Mouse (Mus musculus): ENCODE measurements around the gene Atp6v0b.

The Atp6v0b gene

DNA sequence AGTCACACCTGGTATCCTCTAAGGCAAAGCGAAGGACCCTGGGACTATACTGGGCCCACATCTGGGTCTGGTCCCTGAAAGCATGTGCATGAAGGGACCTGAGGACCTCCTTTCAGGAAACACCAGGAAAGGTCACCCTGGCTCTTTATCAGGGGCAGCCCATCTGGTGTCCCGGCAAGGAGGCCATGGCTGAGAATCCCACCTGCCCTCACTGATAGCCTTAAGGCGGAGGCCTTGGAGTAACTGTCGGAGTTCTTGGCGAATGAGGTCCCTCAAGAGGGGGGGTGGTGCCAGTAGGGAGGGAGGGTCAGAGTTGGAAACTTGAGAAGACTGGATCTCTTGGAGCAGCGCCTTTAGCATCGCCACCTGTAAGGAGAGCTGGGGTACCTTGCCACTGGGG is 15.3 kb downstream of the Atp6v0b start:
- DNase-seq (ENCODE audit: low spot score), result no peak

DNA sequence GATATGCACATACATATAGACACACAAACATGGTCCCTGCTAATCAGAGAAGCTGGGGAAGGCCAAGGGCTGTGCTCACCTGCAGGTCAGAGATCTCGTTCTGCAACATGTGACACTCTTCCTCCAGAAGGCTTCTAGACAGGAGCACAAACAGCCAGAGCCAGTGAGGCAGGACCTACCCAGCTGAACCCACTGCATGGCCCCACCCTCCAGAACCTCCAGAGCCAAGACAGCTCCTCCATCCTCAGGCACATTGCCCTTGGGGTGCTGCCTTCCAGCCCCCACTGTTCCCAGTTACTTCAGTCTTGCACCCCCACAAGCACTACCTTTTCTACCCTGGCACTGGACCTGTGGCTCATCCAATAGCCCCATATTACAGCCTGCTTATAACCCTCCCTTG is 16.7 kb downstream of the Atp6v0b start:
- DNase-seq (ENCODE audit: low spot score), result no peak

DNA sequence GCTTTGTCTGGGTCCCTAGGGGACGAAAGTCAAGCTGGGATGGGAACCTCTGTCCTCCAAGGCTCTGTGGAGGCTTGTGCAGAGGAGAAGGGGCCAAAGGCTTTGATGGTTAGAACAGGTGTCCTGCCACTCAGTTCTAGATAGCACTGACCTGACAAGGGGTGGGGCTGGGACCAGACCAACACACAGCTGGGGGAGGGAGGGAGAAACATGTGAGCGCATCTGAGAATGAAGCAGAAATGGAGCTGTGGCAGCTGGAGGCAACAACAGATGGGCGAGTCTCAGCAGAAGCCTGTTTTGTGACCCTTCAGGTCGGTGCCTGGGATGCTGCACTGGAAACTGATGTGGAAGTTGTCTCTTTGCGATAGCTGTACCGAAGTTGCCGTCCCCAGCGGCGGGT is 17.8 kb downstream of the Atp6v0b start:
- DNase-seq (ENCODE audit: low spot score), result no peak

DNA sequence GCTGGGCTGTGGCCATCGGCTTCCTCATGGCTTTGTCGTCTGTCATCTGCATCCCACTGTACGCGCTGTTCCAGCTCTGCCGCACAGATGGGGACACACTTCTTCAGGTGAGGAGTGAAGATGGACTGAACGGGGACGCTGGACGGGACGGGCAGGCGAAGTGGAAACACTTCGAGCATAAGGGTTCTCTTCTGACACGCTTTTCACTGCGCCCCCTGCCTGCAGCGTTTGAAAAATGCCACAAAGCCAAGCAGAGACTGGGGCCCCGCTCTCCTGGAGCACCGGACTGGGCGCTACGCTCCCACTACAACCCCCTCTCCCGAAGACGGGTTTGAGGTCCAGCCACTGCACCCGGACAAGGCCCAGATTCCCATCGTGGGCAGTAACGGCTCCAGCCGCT is 19.3 kb downstream of the Atp6v0b start:
- peak; percentile 83 for DNase-seq (ENCODE audit: low spot score)

DNA sequence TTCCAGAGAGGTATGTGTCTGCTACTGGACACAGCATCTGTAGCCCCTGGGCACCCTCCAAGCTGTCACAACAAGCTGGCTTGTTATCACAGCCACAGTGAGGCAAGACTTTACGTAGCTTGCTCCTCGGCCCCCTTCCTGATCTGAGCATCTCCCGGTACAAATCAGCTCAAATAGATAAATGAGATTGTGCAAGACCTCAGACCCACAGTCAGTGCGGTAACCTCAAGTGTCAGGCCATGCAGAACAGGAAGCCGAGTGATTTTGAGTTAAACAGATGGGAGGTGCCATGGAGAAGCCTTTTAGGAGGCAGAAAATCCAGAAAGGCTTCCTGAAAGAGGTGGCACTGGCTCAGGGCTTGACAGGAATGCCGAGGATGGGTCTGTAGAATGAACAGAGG is 20.1 kb downstream of the Atp6v0b start:
- no peak for DNase-seq (ENCODE audit: low spot score)

DNA sequence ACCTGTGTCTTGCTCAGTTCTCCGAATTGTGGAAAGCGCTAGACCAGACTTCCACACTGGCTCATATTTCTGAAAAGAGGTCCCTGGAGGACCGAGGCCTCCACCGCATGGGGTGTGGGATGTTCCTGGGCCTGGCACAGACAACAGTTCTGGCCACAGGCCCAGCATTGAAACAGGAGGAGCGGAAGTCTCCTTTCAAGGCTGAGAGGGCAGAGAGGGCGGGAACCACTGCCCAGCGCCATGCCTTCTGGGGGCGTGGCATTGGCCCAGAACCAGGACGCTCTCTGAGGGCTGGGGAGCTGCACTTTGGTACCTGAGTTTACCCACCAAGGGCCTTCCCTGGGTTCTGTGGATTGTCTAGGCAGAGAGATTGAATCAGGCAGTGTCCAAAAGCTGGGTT is 21.1 kb downstream of the Atp6v0b start:
- DNase-seq (ENCODE audit: low spot score), result no peak

DNA sequence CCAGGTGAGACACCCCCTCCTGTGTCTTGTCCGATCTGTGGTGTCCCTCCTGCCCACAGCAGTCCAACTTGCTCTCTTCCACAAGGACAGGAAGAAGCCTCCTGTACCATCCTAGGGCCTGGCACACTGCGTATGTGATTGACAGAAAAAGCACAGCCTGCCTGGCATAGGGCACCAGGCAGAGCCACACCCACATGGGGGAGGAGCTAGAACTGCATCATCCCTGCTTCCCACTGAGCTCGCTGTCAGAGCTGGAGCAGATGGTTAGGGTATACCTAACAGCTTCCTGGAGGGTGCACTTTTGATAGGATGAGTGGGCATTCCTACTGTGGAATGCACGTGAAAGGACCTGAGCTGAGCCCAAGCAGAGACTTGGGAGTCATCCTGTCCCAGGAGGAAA is 24.3 kb downstream of the Atp6v0b start:
- peak; percentile 35 for DNase-seq (ENCODE audit: low spot score)

DNA sequence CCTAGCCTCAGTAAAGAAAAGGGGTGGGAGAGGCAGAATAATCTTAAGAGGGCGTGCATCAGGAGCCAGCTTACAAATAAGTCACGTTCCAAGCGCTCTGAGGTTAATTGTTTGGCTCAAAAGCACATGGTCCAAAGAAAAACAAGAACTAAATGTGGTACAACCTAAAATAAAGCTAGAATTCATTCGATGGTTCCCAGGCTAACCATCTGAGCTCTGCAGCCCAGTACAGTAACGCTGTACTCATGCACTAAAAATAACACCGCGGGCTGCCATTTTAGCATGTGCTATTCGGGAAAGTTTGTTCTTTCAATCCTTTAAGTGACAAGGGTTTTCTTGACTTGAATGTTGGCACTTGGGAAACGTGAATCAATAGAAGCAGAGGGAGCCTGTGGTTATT is 26.6 kb downstream of the Atp6v0b start:
- no peak for DNase-seq (ENCODE audit: low spot score)

DNA sequence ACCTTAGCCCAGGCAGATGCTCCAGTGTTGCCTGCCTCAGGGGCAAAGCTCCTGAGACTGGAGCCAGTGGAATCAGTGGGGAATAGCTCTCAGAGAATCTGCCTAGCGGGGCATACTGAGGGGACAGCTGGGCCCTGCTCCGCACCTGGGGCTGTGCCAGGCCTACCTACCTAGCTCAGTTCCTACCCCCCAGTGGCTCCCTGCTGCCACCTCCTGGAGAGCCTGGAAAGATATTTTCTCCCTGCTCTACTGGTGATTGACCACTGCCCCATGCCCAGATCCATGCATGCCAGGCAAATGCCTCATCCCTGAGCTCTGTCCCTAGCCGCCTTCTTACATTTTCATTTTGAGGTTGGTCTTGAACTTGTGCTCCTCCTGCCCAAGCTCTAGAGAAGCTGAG is 28.3 kb downstream of the Atp6v0b start:
- DNase-seq (ENCODE audit: low spot score), result peak; percentile 30

DNA sequence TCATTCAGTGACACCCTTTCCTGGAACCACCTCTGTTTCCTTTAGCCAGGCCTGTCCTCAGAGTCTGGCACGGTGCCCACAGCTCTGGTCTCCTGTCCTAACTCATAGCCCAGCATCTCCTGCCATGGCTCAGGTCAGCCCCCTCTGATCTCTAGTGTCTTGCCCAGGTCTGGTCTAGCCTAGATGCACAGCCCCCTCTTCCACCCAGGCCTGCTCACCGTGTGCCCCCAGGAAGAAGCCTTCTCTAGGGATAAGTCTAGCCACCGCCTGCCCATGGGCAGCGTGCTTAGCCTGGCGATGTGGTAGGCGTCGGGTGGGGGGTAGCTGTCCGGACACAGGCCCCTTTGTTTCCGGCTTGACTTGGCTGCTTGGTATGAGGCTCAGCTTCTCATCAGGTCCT is 32.0 kb downstream of the Atp6v0b start:
- no peak for DNase-seq (ENCODE audit: low spot score)

DNA sequence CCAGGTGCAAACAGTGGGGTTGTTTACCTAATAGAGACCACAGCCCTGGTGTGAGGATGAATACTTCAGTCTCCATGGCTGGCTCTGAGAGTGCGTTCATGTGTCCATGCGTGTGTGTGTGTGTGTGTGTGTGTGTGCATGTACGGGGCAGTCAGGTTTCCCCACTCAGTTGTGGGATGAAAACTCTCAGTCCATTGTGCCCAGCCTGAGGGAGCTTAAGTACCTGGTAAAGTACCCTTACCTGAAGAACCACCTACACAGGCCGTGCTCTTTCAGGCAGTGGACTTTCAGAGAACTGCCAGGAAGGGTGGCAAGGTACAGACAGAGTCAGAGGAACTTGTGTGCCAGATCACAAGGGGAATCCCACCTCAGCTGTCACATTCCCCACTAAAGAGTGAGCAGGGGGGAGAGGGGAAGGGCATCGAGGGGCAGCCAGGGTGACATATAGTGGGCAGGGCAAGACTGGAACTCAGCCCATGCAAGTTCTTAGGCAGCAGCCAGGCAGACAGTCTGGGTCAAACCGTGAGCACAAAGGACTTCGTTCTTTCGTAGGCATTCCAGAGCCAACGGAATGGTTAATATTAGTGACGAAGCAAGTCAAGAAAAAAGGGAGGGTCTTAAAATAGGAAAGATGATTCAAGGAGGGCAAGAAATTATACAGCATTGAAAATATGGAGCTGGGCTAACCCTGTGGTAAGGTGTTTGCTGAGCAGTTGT is 34.8 kb downstream of the Atp6v0b start:
- no peak for DNase-seq (ENCODE audit: low spot score)

DNA sequence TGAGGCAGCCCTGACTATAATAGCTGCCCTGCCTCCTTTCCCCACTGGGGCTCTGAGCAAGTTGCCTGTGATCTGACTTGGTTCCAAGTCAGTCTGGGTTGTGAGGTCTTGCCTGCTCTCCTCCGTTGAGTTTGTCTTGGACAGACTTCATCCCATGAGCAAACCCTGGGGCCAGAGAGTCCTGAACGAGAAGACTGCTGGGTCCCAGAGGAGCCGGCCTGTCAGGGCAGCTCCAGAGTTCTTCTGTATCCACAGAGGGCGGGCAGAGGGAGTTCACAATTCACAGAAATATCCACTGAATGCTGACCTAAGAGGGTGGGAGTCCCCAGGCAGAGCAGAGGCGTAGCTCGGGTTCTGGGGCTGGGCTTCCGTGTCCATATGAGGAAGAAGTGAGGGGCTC is 36.3 kb downstream of the Atp6v0b start:
- no peak for DNase-seq (ENCODE audit: low spot score)

DNA sequence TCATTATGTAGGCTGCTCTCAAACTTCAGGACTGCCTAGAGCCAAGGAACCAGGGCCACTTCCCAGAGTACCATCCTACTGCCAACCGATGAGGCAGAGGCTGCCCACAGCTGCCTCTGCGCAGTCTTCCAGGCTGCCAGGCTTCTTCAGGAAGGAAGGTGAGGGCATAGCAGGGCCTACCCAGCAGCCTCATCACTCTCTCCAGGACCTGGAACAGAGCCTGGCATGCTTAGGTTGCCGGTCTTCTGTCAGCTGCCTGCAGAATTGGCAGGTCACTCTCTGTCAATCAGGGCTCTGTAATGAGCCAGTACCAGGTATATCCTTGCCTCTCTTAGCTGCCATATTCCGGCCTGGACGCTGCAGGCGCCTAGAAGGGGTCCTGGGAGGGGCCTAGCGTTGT is 37.0 kb downstream of the Atp6v0b start:
- no peak for DNase-seq (ENCODE audit: low spot score)

DNA sequence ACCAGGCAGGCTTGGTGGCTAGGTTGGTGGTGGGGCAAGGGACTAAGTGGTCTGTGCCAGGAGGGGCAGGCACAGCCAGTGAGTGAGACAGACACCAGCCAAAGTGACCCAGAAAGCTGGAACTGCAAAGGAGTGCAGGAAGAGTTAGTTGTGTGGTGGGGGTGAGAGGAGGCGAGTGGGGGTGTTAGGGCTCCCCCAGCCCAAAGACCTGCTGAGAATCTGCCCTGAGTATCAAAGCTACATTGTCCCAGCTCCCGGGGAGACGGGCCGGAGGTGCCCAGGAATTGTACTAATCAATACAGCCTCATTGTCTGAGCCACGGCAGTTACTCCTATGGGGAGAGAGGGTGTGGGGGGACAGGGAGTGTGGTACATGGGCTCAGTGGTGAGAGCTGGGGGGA is 37.6 kb downstream of the Atp6v0b start:
- DNase-seq (ENCODE audit: low spot score), result no peak

DNA sequence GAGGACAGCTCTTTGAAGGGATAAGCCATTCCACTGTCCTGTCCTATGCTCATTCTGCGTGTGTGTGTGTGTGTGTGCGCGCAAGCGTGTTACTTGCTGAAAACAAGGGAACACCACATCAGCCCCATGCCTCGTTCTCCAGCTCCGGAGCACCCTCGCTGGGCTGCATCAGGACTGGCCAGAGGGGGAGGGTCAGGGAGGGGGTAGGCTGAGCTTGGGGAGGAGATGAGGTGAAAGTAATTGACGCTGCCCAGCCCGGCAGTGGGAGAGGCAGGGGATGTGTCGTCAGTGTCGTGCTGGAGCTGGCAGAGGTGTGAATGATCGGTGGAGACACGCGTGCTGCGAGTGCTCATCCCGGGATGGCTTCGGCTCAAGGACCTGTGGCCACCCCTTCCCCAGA is 38.1 kb downstream of the Atp6v0b start:
- DNase-seq (ENCODE audit: low spot score), result no peak

DNA sequence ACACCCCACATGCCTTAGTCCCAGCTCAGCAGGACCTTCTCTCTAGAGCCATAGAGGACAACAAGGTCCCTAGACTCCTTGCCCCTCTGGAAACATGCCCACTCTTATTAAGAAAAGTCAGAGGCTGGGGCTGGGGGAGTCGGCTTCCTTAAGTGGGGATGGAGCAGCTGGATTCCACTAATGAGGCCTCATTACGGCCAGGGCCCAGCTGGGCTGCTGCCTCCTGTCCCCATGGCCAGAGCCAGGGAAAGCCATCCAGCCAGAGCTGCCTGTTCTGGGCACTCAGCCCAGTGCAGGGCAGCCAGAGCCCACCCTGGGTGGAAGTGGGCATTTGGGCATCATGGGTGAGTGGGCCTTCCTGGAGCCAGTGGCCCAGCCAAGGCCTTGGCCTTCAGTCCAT is 40.1 kb downstream of the Atp6v0b start:
- DNase-seq (ENCODE audit: low spot score), result no peak

DNA sequence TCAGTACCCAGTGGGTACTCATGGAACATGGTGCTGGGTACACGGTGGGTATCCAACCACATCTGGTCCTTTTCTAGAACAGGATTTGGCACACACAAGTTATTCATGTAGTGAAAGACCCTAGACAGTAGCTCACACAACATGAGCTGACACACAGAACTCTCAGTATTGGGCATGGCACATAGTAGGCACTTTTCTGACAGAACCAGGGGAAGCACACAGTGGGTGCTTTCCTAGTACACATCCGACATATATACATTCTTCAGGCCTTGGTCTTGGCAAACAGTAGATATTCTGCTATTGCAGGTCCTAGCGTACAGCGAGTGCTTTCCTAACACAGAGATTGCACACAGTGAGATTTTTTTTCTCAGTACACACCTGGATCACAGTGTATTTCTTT is 40.9 kb downstream of the Atp6v0b start:
- DNase-seq (ENCODE audit: low spot score), result no peak

DNA sequence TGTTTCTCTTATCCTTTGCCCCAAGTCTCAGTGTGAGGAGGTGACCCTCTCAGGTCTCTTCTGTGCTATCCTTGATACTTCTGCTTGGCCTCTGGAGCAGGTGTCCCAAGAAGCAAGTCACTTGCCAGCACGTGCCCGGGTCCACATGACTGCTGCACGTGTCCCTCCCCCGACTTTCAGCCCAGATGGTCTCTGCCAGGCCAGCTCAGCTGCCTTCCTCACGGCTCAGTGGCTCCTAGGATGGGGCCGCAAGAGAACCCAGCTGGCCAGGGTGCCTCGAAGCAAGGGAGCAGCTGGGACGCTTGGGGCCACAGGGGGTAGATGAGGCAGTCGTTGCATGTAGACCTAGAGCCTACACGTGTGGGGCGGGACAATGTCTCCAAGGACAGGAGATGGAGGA is 41.8 kb downstream of the Atp6v0b start:
- DNase-seq (ENCODE audit: low spot score), result no peak

DNA sequence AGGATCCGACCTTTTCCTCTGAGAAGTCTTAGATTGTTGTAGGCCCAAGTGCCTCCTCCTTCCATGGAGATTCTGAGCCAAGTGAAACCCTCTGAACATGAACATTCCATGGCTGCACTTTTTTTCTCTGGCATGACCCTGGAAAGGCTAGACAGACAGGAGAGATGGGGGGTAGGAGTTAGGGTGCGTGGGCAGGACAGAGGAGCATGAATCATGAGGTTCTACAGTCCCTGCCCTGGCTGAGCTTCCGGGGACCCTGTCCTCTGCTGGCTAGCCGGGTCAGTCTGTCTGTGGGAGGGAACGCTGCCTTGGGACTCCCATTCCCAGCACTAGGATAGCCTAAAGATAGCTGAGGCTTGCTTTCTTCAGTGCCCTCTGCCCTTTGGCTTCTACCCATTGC is 42.7 kb downstream of the Atp6v0b start:
- DNase-seq (ENCODE audit: low spot score), result no peak

DNA sequence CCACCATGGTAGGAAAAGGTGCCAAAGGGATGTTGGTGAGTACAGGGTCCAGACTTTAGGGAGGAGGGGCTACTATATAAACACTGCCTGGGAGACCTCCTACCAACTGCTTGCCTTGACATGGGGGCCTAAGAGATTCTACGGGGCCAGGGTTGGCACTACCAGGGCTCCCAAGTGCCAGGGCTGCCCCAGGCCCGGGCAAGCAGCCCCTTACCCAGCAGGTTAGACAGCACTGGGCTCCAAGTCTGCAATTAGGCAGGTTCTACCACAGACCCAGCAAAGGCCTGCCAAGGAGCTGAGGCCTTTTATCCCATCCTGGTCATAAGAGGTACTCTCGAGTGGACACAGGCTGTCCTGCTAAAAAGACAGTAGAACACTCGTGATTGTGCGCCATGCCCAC is 44.0 kb downstream of the Atp6v0b start:
- DNase-seq (ENCODE audit: low spot score), result no peak

DNA sequence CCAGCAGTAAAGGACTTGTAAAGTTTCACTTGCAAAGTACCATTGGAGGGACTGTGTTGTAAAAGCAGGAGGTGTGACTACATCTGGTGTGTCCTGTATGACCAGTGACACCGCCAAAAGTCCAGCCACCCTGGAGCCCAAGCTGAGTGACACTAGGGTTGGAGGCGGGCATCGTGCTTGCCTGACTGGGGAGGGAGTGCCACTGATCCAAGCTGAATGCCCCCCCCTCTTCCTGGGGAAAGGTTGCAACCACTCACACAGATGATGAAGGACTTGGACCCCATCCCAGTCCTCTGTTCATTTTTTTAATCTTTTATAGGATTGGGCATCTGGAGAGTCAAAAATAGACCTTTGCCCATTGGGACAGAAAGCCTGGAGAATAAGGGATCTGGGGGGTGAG is 45.6 kb downstream of the Atp6v0b start:
- no peak for DNase-seq (ENCODE audit: low spot score)

DNA sequence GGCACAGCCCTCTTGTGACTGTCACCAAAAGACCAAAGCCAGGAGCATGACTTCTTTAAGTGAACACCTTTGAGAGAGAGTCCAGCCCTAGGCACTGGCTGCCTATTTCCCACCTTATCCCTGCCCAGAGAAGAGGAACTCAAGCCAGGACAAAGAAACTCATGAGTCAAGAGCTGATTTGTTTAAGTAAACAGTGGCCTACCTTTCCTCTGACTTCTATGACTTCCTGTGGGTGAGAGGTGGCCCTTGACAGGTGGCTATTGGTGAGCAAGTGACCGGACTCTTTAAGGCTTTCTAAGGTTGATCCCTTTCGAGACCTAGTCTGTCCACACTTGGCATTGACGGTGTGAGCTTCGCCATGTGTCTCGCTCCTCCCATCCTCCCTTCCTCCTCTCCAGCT is 46.3 kb downstream of the Atp6v0b start:
- DNase-seq (ENCODE audit: low spot score), result no peak

DNA sequence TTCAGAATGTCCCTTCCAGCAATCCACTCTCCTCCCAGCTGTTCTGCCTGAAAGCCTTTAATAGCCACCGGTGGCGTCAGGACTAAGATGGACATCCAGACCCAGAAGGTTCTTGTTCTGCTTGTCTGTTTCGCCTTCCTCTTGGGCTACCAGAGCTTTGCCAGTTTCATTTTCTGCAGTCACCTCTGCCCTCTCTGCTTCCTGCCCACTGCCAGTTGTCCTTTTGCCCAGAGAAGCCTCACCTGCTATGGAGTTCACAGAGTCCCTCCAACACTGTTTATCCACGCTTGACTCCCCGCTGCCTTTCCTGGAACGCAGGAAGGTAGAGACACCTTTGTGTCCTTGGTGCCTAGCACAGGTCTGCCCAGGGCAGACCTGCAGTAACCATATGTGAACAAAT is 47.8 kb downstream of the Atp6v0b start:
- no peak for DNase-seq (ENCODE audit: low spot score)

DNA sequence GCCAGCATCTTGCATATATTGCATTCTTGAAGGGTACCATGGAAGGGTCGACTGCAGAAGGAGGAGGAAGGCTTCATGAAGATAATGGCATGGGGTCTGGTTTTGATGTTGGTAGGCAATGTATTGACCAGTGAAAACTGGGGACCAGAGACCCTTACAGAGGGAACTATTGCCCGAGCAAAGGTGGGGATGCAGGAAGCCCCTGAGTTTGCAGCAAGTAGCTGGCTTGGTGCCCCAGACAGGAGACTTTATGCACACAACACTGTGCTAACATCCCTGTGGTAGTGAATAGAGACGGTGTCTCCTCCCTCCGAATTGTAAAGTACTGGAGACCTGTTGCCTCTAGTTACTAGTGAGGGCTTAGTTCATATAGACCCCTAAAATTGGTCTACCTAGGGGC is 49.9 kb downstream of the Atp6v0b start:
- no peak for DNase-seq (ENCODE audit: low spot score)

Data from embryo, embryonic 10 days (tissue).